Mouse (Mus musculus): ENCODE data around the gene Upk1a.
A peak's percentile ranks its signal among the peaks of the same experiment; 100 is the strongest.

The Upk1a gene

DNA sequence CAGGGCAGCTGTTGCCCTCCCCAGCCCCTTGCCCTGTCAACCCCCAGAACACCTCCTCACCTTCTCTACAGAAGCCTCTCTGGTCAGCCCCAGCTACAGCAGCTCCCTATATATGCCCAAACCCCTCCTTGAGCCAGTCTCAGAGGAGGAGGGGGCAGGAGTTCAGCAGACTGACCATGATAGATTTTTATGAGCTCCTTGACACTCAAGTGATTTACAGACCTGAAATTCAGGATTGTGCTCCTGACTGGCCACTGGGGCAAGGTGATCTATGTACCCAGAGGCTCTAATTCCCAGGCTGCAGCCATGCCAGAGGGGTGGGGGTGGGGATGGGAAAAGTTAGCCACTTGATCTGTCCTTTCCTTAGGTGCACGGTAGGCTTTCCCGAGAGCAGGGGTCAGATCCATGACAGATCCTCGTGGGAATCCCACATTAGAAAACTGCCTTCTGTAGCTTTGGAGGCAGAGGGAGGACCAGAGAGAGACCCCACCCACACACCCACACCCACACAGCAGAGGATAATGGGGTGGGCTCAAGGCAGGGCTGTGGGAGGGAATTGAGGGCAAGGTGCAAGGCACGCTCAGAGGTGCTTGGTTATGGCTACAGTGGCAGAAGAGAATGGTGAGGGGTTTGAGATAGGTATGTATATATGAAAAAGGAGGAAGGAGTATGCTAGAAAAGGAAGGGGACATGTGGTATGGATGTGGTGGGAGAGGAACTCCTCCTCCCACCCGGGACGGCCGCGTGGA lies at the start of gene Upk1a:
Upk1a (minus strand) TSS at position 194 of the 749 bp plus-strand sequence.
- no peak for DNase-seq

DNA sequence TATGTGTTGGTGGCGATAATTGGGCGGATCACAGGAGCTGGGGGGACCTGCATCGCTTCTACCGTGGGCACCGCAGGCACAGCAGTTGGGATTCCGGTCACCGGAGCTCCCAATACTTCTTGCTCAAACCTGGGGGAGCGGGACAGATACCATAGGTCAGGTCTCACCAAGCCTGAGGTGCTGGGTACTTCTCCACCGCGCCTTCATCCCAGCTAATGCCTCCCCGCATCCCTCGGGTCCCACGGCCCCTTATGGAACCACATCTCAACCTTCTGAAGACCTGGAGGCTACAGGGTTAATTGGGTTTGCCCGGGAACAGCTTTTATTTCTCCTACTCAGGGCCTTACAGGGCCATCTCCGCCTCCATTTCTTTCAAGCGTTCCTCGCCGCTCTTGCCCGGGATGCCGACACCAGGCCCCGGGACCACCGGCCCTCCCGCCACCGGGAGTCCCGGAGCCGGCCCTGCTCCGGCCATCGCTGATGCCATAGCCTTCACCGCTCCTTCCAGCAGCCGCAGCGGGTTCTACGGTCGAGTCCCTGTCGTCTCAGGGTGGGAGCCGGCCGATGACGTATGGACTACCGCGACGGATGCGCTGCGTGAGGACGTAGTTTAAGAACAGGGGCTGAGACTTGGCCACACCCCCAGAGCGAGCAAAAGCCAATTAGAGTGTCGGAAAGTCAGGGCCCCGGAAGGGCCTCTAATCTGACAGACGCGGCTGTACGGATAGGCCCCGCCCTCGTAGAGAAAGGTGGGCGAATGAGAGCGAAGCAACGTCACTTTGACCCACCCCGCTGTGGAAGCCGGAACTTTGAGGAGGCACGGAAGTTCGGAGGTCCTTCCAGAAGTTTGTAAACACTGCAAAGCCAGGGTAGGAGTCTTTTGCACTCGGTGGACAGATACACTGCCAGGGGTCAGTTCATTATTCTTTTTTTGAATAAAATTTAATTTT lies 37.2 kb upstream of the Upk1a start, which contains the start of gene Rbm42:
Rbm42 (minus strand) TSS at position 727 of the 950 bp plus-strand sequence.
- DNase-seq = peak; percentile 97

DNA sequence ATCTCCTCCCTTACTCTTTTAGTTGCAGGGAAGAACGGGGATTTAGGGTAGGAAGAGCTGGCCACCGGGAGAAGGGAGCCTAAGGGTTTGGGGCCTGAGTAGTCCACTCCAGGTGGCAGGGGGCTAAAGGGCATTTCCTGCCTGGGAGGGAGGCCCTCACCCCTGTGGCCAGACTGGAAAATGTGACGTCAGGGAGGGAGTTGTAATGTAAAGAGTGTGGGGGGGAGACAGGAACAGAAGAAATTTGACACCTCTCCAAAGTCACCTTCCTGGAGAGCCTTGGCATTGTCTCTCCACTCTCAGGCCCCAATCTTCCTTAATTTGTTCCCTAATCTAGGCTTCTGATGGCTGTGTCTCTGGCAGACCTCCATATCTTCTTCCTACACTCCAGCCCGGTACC lies 26.4 kb upstream of the Upk1a start:
- no peak for DNase-seq

DNA sequence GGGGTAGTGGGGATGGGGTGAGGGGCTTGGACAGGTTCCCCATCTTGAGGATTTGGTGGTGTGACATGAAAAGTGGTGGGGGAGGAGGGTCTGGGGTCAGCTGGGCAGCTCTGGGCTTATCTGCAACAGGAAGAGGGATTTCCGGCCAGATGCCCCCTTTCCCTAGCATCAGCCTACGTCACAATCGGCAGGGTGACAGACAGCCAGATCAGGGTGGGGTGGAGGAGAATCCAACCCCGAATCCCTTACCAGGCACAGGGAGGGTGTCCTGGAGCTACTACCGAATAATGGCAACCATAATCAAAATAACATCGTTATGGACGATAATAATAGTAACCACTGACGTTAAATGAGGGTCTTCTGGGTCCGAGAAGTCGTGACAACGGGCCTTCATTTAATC lies 23.7 kb upstream of the Upk1a start:
- no peak for DNase-seq

DNA sequence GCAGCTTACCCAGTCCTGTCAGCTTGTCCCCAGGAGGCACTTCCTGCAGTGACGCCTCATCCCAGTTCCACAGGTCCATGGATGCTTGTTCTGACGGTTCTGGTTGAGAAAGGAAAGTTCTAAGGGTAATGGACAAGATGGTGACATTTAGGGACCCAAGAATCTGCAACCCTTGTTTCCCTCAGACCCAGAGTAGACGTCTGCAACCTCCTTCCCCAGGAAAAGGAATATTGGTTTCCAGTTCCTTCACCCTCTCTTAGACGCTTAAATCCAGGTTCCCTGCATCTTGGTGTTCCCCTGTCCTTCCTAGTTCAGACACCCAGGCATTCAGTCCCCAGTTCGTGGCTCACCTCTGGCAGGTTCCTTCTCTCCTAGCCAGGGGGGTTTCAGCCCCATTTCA lies 23.1 kb upstream of the Upk1a start, which contains the start of gene Etv2:
Etv2 (minus strand) TSS at position 101 of the 400 bp plus-strand sequence.
- no peak for DNase-seq

DNA sequence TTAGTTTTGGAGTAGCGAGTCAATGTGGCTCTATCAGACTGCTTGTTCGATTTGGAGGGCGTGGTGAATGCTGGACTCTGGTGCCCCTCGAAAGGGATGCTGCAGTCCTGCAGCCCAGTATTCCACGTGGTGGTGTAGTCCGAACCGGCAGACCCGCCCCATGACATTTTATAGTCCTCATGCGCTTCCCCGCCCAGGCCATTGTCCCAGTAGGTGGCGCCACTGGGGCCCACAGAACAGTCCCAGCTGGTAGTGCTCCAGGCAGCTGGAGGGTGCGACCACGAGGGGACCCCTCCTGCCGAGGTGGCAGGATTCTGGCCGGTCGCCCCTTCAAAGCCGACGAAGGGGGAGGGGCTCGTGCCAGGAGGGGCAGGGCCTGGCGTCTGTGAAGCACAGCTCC lies 22.0 kb upstream of the Upk1a start:
- DNase-seq = peak; percentile 40

DNA sequence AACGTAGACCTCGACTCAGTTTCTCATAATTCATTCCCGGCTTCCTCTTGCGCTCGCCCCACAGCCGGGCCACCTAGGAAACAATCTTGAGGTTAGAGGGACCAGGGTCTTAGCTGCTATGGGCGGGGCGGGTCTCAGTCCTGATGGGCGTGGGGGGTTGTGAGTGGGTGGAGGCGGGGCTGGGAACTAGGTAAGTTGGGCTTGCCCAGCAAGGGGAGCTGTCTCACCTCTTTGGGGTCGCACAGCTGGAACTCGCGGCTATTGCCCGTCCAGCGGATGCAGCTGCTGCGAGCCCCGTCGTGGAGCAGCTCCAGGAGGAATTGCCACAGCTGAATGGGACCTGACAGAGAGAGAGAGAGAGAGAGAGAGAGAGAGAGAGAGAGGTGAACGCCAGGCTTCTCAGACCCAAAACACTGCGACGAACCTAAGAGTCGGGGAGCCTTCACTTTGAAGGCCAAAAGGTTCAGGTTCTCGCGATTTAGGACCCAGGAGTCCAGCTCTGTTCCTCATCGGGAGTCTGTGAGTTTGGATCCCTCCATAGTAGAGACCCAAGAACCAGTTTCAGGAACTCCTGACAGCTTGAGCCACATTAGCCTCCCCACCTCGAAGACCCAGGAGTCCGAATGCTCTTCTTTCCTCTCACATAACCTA lies 21.2 kb upstream of the Upk1a start:
- DNase-seq = no peak

DNA sequence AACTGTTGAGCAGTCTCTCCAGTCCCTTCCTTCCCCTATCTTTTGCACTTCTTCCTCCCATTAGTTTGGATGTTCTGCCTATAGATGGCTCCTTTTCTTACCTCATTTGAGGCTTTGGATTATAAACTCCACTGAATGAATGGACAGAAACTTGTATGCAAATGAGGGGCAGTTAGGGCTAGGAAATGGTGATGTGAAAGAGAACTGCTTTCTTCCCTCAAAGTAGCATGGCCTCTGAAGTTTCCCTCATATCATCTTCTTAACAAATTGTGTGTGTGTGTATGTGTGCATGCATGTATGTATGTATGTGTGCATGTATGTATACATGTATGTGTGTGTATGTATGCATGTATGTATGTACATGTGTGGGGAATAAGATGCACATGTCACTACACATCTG lies 16.4 kb upstream of the Upk1a start:
- DNase-seq = no peak

DNA sequence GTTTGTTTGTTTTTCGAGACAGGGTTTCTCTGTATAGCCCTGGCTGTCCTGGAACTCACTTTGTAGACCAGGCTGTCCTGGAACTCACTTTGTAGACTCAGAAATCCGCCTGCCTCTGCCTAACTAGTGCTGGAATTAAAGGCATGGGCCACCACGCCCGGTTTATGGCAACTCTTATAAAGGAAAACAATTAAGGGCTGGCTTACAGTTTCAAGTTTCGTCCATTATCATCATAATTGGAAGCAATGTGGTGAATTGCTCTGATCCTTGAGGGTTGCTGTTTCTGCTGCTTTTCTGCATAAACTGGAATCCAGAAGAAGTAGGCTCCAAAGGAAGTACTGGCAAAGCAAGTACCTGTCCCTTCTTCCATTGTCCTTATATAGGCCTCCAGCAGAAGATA lies 14.0 kb upstream of the Upk1a start:
- no peak for DNase-seq

DNA sequence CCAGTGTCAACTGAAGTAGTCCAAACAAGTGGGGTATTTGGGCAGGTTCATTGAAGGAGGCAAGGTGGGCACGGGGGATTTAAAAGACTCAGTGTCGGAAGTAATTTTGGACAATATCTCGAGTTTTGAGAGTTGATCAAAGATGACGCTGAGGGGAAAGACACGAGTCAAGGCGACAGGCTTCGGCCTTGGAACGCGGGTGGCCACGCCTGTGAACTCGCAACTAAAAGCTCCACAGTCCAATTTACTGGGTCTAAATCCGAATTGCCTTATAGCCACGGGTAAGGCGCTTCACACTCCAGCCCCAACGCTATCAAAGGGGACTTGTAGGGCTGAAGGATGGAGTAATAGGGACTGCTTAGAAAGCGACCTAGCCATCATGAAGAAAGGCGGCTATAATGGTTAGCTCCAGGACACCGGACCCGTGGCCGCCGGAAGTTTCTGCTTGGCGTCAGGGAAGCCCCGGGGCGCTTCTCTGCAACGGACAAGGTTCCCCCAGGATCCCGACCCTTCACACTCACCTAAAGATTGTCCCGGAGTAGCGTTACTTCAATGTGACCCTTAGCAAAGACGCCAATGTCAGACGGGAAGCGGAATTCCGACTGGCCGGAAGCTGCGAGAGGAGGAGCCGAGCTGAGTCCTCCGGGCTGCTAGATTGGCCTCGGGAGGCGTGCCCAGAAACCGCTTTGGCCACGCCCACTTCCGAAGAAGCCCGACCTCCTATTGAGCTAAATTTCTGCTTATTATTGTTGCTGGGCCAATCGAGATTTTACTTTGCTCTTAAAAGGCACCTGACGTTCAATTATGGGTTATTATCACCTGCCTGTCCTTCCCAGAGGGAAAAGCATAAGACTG lies 13.1 kb upstream of the Upk1a start, which contains the start of gene Cox6b1:
Cox6b1 (minus strand) TSS at position 622 of the 855 bp plus-strand sequence.
- peak; percentile 88 for DNase-seq

DNA sequence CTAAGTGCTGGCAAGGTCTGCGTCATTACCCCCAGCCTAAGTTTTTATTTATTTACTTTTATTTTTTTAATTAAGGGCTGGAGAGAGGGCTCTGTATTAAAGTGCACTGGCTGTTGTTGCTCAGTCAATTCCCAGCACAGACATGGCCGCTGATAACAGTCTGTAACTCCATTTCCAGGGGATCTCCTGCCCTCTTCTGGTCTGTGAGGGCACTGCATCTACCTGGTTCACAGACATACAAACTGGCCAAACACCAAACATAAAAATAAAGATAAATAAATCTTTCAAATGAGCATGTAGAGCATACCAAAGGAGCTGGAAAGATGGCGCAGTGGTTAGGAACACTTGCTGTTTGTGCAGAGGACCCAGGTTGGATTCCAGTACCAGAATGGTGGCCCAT lies 6.6 kb upstream of the Upk1a start:
- DNase-seq = peak; percentile 42

DNA sequence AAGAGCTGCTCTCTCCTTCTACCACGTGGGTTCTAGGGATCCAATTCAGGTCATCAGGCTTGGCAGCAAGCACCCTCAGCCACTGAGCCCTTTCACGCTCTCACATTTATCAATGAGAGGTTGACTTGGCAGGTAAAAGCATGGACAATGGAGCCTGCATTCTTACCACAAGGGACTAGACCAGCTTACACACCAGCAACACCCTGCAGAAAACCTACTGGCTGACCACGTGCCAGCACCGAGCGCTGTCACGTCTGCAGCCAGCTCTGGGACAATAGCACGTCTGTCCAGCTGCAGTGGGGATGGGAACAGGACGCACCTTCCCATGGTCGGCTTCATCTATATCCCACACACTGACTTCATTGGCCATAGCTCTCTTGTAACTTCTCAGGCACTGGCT lies 6.0 kb upstream of the Upk1a start:
- no peak for DNase-seq

DNA sequence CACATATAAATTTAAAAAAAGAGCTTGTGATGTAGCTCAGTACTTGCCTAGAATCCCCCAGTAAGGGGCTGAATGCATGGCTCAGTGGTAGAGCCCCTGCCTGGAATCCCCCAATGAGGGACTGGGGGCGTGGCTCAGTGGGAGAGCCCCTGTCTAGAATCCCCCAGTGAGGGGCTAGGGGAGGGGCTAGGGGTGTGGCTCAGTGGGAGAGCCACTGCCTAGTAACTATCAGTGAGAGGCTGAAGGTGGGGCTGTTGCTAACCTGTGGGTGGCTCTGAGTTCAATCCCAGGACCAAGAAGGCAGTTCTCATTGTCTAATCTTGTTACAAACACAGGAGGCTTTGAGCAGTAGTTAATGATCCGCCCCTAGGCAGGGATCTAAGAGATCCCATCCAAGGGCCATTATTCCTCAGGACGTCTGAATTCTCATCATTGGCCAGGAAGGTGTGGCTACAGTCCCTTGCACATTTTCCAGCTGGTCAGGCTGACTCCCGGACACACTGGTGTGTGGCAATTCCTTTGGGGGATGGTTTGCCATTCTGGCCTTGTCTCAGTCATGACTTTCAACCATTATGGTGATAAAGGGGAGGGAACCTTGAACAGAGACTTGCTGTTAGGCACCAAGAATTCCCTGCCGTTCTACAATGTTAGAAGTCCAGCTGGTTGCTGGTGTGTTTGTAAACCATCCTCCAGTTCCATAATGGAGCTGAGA lies 2.6 kb upstream of the Upk1a start:
- no peak for DNase-seq

DNA sequence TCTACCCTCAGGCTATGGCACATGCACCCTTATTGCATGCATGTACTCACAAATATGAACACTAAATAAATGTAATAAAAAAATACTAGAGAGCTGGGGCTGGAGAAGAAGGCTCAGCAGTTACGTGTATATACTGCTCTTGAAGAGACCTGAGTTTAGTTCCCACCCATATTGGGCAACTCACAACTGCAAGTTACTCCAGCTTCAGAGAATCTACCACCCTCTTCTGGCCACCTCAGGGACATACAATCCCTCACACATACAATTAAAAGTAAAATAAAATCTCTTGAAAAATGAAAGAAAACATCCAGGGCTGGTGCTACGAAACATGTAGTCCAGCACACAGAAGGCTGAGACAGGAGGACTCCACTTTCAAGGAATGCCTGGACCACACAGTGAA lies 1.8 kb upstream of the Upk1a start:
- no peak for DNase-seq

DNA sequence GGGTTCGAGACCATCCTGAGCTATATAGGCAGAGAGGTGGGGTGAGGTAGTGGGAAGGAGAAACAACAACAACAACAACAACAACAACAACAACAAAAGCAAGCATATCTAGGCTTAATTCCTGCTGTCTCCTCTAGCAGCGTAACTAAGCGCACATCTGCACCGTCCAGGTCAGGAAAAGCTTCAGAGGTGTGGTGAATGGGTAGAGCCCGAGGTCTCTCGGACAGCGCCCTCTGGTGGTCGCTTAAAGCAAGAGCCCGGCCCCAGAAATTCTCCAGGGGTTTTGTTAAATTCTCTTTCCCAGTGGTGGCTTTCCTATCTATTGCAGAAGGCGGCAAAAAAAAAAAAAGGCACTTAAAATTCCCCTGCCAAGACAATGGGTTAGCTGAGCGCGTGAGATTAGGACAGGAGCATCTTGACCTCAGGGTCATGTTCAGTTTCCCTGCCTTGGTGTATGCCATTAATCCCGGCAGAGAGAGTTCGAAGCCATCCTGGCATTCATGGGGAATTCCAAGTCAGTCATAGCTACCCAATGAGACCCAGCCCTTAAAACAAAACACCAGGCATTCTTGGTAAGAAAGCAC lies 974 bp upstream of the Upk1a start:
- DNase-seq = peak; percentile 78

DNA sequence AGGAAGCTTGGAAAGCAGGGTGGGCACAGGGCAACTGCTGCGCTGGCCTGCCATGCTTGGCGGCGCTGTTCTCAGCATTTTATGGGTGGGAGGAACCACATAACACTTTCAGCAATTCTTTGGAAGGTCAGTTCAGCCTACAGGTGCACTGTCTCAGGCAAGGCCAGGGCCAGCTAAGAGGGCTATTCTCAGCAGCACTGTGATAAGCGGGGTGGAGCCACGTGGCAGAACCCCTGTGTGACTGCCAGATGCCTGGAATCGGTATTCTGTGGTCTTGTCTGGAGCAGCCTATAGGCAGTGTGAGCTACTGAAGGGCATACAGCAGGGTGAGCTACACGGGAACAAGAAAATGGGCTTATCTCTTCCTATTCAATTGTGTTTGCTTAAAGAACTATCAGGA lies 2.6 kb downstream of the Upk1a start:
- no peak for DNase-seq

DNA sequence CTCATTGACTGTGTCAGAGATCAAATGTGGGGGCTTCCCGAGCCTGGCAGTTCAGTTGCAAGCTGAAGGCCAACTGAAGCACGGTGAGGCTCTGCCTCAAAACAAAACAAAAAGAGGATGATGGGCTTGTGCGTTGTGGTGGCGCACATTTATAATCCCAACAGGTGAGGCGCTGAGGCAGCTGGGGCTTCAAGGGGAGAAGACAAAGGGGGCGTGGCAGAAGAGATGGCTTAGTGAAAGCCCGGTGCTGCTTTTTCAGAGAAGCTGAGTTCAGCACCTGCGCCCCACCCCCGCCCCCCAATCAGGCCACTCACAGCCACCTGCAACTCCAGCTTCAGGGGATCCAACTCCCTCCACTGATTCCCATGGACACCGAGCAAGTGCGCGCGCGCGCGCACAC lies 4.2 kb downstream of the Upk1a start:
- no peak for DNase-seq

DNA sequence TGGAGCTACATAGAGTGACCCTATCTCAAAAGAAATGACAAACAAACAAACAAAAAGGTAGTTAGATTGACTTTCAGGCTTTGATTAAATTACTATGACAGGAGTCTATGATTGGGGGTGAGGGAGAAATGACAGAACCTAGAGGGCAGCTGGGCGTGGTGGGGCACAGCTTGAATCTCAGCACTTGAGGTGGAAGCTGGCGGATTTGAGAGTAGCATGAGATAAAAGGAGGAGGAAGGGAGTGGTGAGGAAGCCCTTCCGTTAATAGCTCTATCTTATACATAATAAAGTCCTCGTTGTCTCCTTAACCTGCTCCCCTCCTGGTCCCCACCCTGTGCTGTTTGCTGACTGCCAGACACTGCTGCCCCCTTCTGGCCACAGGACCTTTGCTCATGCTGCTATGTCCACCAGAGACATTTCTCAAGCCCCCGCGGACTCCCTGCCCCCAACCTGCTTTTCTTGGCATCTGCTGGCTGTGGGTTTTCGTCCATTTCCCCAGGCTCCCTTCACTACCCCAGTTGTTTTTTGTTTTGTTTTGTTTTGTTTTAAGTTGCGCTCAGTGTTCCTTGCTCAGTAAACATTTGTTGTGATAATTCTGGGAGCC lies 4.8 kb downstream of the Upk1a start:
- DNase-seq = peak; percentile 75

DNA sequence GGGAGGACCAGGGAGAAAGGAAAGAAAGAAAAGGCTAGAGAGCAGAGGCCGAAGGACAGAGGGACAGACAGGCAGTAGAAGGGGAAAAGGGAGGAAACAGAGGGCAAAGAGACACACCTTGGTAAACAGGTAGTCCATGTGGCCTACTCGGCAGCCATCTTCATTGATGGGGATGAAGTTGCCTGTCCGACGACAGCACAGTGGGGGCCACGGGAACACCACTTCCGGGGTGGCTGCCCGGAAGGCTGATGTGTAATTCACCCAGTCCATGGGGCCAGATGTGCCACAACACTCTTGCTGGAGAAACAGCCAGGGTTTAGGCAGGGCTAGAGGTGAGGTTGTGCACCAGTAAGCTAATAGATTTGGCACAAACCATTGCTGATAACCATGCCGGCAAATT lies 7.7 kb downstream of the Upk1a start:
- DNase-seq = no peak

DNA sequence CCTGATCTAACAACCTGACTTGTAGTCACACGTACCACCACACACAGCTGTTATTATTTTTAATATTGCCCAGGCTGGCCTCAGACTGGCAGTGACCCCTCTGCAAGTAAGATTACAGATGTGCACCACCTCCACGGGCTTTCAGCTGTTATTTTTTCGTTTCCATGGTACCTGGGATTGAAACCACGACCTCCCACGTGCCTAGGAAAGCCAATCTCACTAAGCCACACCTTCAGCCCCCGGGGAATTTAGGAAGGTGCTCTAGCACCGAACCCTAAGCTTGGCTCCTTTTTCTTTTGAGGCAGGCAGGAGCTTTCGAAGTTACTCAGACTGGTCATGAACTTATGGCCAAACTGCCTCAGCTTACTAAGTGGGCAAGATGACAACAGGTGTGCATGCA lies 8.2 kb downstream of the Upk1a start:
- DNase-seq = no peak

DNA sequence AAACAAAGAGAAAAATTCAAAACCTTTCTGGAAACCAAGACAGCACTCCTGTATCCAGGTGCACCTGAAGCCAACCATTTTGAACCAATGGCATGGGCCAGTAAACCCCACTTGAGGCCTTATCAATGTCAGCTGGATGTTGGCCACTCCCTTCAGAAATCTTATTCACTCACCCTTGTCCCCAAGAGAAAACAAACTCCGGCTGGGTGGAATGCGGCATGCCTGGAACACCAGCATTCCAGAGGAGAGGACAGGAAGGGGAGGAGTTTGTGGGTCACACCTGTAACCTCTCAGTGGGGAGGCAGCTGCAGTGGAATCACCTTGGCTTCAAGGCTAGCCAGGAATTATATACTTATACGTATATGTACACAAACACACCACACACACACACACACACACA lies 10.1 kb downstream of the Upk1a start:
- peak; percentile 63 for DNase-seq

Data from kidney, adult 18-20 months (tissue).